Mouse (Mus musculus): ENCODE data around the gene Atp1a3. TPM values are rescaled to one million over a fixed set of nuclear protein-coding genes. Genes with fewer than 3 reads are reported as not detected.

Gene Atp1a3
- polyA plus RNA-seq, 1 experiment from 2014 or later, result 1.5 TPM

DNA sequence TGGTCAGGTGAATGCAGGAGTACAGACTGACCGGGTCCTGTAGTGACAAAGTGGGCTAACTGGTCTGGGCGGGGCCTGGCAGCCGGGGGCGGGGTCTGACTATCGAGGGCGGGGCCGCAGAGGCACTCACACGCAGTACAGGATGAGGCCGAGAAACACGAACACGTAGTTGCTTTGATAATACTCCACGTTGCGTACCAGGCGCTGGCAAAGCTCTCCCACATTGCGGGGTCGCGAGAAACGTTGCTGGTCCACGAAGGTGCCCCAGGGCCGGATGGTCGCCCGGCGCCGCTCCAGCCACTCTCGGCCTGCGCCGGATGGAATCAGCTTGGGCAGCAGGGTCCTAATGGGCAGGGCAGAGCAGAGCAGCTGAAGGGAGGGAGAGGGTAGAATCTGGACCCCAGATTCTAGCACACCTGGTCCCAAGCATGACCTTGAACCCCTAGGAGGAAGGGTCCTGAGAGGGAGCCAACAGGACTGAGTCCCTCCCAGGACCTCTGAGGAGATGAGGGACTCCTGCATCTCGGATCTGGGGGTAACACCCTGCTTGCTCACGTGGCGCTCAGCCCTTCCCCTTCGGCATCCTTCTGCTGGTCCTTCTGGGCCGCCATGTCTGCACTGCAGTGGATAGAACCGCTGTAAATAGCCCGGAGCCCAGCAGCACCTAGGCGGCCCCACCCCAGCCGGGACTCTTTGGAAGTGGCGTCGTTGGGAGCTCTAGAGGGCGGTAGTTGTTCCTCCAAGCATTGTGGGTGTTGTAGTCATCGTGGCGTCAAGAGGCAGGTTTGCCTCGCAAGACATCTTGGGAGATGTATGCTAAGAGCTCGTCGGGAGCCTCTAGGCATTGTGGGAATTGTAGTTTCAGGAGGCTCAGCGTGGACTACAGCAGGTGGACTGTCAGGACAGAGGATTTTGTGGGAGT is 33.5 kb downstream of the Atp1a3 start, which contains the start of gene Rabac1:
TSS of gene Rabac1 (minus strand) at position 783 of the 922 bp plus-strand sequence.
- H3K36me3 ChIP-seq, result peaks cover 7% of the 10 kb centered on the region; the same call in 1 of the 2 replicates
- H3K27me3 ChIP-seq, result no peaks in the 10 kb centered on the region
- peak within 1 kb of the TSS; percentile 70 for H3K4me2 ChIP-seq
- peak within 1 kb of the TSS; percentile 86 for H3K27ac ChIP-seq
- ATAC-seq (ENCODE audit: insufficient number of reproducible peaks, low FRiP score, low TSS enrichment, low read depth), result peak; percentile 89
- no peaks in the 10 kb centered on the region for H3K9me3 ChIP-seq
- peak within 1 kb of the TSS; percentile 59 for H3K4me3 ChIP-seq
- WGBS, result under 1% methylated on average over 45 of the region's 45 CpGs
- H3K4me1 ChIP-seq, result peaks cover 12% of the 10 kb centered on the region
- H3K9ac ChIP-seq, result peak within 1 kb of the TSS; percentile 84

DNA sequence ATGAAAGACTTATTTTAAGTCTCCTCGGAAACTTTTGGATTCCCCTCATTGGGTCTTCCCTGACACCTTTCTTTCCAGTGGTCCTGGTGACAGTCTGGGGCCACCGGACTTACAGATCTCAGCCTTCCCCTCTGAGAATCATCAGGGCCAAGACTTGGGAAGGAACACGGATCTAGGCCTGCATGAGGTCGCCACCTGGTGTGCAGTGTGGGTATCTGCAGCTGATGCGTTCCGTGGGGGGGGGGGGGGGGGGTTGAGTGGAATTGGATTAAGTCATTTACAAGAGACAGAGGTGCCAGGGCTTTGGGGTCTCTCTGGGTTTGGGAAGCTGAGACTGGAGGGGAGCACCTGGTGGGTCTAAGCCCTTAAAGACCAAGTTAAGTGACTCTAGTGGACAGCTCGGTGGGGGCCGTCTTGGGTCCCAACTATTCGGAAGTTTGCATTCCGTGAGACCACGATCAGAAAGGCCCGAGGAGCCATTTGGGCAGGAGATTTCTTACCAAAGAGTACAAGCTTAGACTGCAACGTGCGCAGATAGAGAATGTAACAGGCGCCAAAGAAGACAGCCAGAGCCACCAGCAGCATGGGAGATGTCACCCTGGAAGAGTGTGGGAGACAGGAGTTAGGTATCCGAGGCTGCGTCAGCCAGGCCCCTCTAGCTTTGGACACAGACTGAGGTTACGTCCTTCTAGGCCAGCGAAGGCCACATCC is 34.3 kb downstream of the Atp1a3 start:
- H3K4me2 ChIP-seq, result peak overlapping the region; percentile 70
- peak overlapping the region; percentile 84; the same call in 1 of the 2 replicates for H3K9ac ChIP-seq
- H3K27me3 ChIP-seq, result no peaks in the 10 kb centered on the region
- H3K27ac ChIP-seq, result peak overlapping the region; percentile 86
- no peaks in the 10 kb centered on the region for H3K9me3 ChIP-seq
- H3K4me3 ChIP-seq, result peak overlapping the region; percentile 59
- 8% methylated on average over 19 of the region's 19 CpGs for WGBS
- H3K4me1 ChIP-seq, result peaks cover 12% of the 10 kb centered on the region
- H3K36me3 ChIP-seq, result peaks cover 7% of the 10 kb centered on the region; the same call in 1 of the 2 replicates
- no peak for ATAC-seq (ENCODE audit: insufficient number of reproducible peaks, low FRiP score, low TSS enrichment, low read depth)

DNA sequence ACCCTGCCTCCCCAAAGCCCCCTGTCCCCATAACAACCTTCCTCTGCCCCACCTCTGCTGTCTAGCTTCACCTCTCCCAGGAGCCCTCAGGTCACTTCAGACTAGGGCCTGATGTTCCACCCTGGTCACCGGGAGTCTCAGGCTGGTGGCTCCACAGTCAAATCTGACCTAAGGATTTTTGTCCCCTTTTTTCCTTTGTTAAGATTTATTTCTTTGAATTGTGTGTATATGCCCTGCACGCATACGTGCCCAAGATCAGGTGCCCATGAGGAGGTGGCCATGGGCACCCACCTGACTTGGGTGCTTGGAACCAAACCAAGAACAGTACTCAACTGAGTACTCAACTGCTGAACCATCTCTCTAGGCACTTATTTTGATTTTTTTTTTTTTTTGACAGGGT is 35.4 kb downstream of the Atp1a3 start:
- Histone ChIP-seq H3K27ac (no peak overlapping the region), H3K9me3 (no peaks in the 10 kb centered on the region), H3K4me2 (no peak overlapping the region), H3K4me1 (peaks cover 12% of the 10 kb centered on the region), H3K9ac (no peak overlapping the region), H3K4me3 (no peak overlapping the region), H3K27me3 (no peaks in the 10 kb centered on the region), H3K36me3 (peaks cover 7% of the 10 kb centered on the region; the same call in 1 of the 2 replicates)
- no peak for ATAC-seq (ENCODE audit: insufficient number of reproducible peaks, low FRiP score, low TSS enrichment, low read depth)
- WGBS, result 85% methylated on average over 3 of the region's 3 CpGs

DNA sequence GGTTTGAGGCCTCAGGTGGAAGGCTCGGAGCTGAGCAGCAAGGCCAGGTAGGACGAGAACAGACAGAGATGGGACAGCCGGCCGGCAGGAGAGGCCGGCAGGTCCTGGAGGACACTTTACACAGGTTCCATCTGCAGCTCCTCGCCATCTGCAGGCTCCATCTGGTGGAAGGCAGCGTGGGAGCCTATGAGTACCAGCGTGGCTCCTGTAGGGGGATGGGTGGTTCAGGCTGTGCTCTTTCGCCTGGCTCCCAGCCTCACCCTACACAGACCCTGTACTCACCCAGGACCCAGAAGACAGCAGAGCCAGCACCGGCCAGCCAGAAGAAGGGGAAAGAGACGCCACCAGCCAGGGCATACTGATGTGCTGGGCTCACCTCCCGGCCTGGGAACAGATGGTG is 36.0 kb downstream of the Atp1a3 start:
- Histone ChIP-seq H3K9me3 (no peaks in the 10 kb centered on the region), H3K27ac (no peak overlapping the region), H3K4me3 (no peak overlapping the region), H3K27me3 (no peaks in the 10 kb centered on the region), H3K4me2 (no peak overlapping the region), H3K36me3 (peaks cover 7% of the 10 kb centered on the region; the same call in 1 of the 2 replicates), H3K4me1 (peaks cover 12% of the 10 kb centered on the region), H3K9ac (no peak overlapping the region)
- WGBS, result 77% methylated on average over 12 of the region's 12 CpGs
- ATAC-seq (ENCODE audit: insufficient number of reproducible peaks, low FRiP score, low TSS enrichment, low read depth), result no peak

DNA sequence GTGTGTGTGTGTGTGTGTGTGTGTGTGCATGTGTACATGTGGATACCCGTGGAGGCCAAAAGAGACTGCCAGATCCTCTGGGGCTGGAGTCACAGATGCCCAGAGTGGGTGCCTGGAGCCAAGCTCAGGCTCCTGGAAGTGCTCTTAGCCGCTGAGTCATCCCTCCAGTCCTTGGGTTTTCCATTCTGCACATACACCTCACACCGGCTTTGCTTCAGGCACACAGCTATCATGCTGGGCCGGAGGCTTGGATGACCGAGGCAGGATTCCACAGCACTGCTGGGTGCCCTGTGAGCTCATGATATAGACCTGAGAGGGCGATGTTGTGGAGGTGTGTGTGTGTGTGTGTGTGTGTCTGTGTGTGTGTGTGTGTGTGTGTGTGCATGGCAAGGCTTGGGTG is 37.3 kb downstream of the Atp1a3 start:
- Histone ChIP-seq H3K36me3 (peaks cover 7% of the 10 kb centered on the region; the same call in 1 of the 2 replicates), H3K27me3 (no peaks in the 10 kb centered on the region), H3K4me3 (no peak overlapping the region), H3K27ac (no peak overlapping the region), H3K4me1 (peaks cover 12% of the 10 kb centered on the region), H3K4me2 (no peak overlapping the region), H3K9me3 (no peaks in the 10 kb centered on the region), H3K9ac (no peak overlapping the region)
- WGBS, result 76% methylated on average over 6 of the region's 6 CpGs
- no peak for ATAC-seq (ENCODE audit: insufficient number of reproducible peaks, low FRiP score, low TSS enrichment, low read depth)

DNA sequence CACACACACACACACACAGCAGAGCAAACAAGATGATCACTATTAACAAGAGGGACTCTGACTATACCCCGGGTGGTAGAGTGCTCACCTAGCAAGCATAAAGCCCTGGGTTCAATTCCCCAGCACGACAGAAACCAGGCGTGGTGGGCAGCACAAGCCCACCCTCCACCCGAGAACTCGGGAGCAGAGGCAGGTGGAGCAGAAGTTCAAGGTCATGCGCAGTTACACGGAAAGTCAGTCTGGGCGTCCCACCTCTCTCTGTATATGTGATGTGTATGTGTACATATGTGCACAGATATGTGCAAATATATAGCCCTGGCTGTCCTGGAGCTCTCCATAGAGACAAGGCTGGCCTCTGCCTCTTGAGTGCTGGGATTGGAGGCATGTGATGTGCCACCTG is 37.8 kb downstream of the Atp1a3 start:
- Histone ChIP-seq H3K9me3 (no peaks in the 10 kb centered on the region), H3K4me2 (no peak overlapping the region), H3K4me3 (no peak overlapping the region), H3K27me3 (no peaks in the 10 kb centered on the region), H3K36me3 (peaks cover 7% of the 10 kb centered on the region; the same call in 1 of the 2 replicates), H3K27ac (no peak overlapping the region), H3K9ac (no peak overlapping the region), H3K4me1 (peaks cover 12% of the 10 kb centered on the region)
- WGBS, result 78% methylated on average over 8 of the region's 8 CpGs
- no peak for ATAC-seq (ENCODE audit: insufficient number of reproducible peaks, low FRiP score, low TSS enrichment, low read depth)

DNA sequence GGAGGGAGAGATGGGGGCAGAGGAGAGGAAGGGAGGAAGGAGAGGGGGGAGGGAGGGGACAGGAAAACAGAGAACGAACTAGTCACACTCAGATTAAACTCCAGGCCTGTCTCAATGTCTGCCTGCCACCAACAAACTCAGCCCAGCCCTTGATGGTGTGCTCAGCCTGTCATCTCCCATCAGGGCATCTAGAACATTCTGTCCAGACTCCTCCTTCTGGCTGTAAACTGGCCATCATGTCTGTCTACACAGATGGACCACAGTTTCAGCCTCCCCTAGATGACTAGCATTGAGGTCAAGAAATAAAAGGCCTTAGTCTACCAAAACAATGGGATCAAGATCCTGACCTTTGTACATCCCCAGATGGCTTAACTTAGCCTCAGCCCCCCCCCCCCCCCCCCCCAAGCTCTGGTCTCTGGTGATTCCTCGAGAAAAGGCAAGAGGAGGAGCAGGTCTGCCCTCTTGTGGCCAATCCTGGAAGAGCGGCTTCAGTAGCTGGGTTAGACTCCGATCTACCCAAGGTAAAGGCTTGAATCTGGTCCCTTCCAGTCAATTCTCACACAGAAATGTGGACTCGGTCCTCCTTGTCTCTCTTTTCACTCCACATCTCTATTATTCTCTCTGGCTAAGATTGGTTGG is 40.7 kb downstream of the Atp1a3 start:
- H3K36me3 ChIP-seq, result peaks cover 6% of the 10 kb centered on the region; the same call in 1 of the 2 replicates
- H3K27ac ChIP-seq, result no peak overlapping the region
- no peak overlapping the region for H3K4me2 ChIP-seq
- no peak for ATAC-seq (ENCODE audit: insufficient number of reproducible peaks, low FRiP score, low TSS enrichment, low read depth)
- no peaks in the 10 kb centered on the region for H3K27me3 ChIP-seq
- no peaks in the 10 kb centered on the region for H3K9me3 ChIP-seq
- no peak overlapping the region for H3K4me3 ChIP-seq
- H3K9ac ChIP-seq, result no peak overlapping the region
- 12% methylated on average over 5 of the region's 5 CpGs for WGBS
- no peaks in the 10 kb centered on the region for H3K4me1 ChIP-seq

DNA sequence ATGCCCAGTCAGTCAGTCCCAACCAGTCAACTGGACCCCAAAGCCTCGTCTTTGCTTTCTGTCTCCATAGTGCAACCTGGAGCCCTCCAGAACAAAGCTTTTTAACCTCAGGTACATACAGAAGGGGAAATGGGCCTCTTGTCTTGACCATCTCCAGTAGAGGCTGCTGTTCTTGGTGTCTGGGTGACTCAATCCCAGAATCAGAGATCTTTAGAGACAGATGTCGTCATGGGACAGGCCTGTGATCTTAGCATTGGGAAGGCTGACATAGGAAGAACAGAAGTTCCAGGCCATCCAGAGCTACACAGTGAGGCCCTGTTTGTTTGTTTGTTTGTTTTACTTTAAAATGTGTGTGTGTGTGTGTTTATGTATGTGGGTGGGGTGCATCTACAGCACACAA is 41.5 kb downstream of the Atp1a3 start:
- Histone ChIP-seq H3K4me1 (no peaks in the 10 kb centered on the region), H3K4me2 (no peak overlapping the region), H3K27ac (no peak overlapping the region), H3K9me3 (no peaks in the 10 kb centered on the region), H3K27me3 (no peaks in the 10 kb centered on the region), H3K9ac (no peak overlapping the region), H3K4me3 (no peak overlapping the region), H3K36me3 (no peaks in the 10 kb centered on the region)
- WGBS, result 68% methylated on average over 2 of the region's 2 CpGs
- ATAC-seq (ENCODE audit: insufficient number of reproducible peaks, low FRiP score, low TSS enrichment, low read depth), result no peak

DNA sequence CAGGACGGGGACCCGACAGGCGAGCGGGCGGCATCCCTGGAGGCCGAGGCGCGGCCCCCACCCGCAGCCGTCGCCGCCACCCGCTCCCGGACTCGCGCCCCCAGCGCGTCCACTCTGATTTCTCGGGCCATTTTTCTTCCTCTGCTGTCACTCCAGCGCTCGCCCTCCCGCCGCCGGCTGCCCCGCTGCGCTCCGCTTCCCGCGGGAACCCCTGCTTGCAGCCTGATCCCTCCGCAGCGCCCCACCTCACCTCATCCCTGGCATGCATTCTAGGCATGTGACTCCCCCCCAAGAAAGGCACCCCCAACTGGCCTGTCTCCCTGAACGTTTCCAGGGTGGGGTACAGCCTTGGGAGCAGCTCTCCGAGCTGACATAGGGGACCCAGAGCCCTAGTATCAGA is 50.5 kb downstream of the Atp1a3 start:
- Histone ChIP-seq H3K9me3 (no peaks in the 10 kb centered on the region; the same call in 1 of the 2 replicates), H3K9ac (peak overlapping the region; percentile 26; the same call in 1 of the 2 replicates), H3K36me3 (no peaks in the 10 kb centered on the region), H3K4me1 (peaks cover 17% of the 10 kb centered on the region), H3K27me3 (peaks cover 72% of the 10 kb centered on the region), H3K4me3 (peak overlapping the region; percentile 44), H3K4me2 (peak overlapping the region; percentile 65), H3K27ac (no peak overlapping the region)
- WGBS, result 3% methylated on average over 33 of the region's 33 CpGs
- no peak for ATAC-seq (ENCODE audit: insufficient number of reproducible peaks, low FRiP score, low TSS enrichment, low read depth)

DNA sequence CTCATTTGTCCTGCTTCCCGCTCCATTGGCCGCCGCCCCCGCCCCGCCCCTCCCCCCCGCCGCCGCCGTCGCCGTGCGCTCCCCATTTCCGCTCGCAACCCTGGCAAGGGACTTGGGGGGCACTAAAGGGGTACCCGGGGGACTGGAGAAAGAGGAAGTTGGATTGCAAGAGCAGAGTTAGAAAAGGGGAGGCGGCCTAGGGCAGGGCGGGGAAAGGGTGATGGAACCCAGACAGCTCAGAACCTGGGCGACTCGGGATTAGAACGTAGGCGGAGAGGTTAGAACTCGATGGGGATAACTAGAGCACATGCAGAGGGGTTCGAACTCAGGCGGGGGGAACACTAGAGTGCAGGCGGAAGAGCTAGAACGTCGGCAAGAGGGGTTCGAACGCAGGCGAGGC is 51.3 kb downstream of the Atp1a3 start:
- Histone ChIP-seq H3K9ac (peak overlapping the region; percentile 26), H3K4me2 (peak overlapping the region; percentile 65)

DNA sequence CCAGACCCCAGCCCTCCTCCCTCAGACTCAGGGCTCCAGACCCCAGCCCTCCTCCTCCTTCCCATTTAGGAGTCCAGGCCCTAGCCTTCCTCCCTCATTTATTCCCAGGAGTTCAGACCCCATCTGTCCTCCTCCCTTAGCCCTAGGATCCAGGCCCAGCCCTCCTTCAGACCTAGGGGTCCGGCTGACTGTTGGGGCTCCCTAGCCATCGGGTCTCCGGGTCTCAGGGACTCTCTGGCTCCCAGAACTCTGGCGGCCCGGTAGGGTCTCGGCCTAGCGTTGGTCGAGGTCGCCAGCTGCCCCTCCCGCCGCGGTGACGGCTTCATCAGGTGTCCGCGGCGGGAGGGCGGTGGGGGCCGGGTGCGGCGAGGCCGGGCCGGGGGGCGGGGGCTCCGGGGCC is 51.8 kb downstream of the Atp1a3 start:
- 0 out of 2 replicates have a peak overlapping the region, but pooled peaks have one; percentile 26 for H3K9ac ChIP-seq
- no peak overlapping the region for H3K27ac ChIP-seq
- peaks cover 84% of the 10 kb centered on the region for H3K27me3 ChIP-seq
- H3K36me3 ChIP-seq, result no peaks in the 10 kb centered on the region
- no peak for ATAC-seq (ENCODE audit: insufficient number of reproducible peaks, low FRiP score, low TSS enrichment, low read depth)
- 1% methylated on average over 23 of the region's 24 CpGs for WGBS
- H3K4me3 ChIP-seq, result peak overlapping the region; percentile 44
- H3K9me3 ChIP-seq, result no peaks in the 10 kb centered on the region; the same call in 1 of the 2 replicates
- H3K4me1 ChIP-seq, result peaks cover 20% of the 10 kb centered on the region
- peak overlapping the region; percentile 65 for H3K4me2 ChIP-seq

More for the DNA sequence above, 51.3 kb downstream of the Atp1a3 start:
- 0 out of 2 replicates have a peak, but pooled peaks have one; percentile 27 for ATAC-seq (ENCODE audit: insufficient number of reproducible peaks, low FRiP score, low TSS enrichment, low read depth)
- 1% methylated on average over 24 of the region's 30 CpGs for WGBS
- peaks cover 20% of the 10 kb centered on the region for H3K4me1 ChIP-seq
- peak overlapping the region; percentile 44 for H3K4me3 ChIP-seq
- H3K9me3 ChIP-seq, result no peaks in the 10 kb centered on the region; the same call in 1 of the 2 replicates
- no peaks in the 10 kb centered on the region for H3K36me3 ChIP-seq
- no peak overlapping the region for H3K27ac ChIP-seq
- peaks cover 79% of the 10 kb centered on the region for H3K27me3 ChIP-seq
